Mouse (Mus musculus) olfactory bulb, adult 2 months (tissue): Measurements from ENCODE around the gene AL732309.1.

Source experiments
- CTCF ChIP-seq: fragments of 200-500 bp; IDR thresholded peaks from 2 replicates; pipeline ENCODE4 v1.5.1; 2012; ENCODE audit warnings: low read depth, mild to moderate bottlenecking, low read length, moderate library complexity; ENCODE audit not compliant: insufficient read depth
- POLR2A ChIP-seq: fragments of 200-500 bp; IDR thresholded peaks from 2 replicates; pipeline ENCODE4 v1.6.1; 2012; ENCODE audit warnings: mild to moderate bottlenecking, low read depth, low read length, moderate library complexity; ENCODE audit not compliant: insufficient read depth

DNA sequence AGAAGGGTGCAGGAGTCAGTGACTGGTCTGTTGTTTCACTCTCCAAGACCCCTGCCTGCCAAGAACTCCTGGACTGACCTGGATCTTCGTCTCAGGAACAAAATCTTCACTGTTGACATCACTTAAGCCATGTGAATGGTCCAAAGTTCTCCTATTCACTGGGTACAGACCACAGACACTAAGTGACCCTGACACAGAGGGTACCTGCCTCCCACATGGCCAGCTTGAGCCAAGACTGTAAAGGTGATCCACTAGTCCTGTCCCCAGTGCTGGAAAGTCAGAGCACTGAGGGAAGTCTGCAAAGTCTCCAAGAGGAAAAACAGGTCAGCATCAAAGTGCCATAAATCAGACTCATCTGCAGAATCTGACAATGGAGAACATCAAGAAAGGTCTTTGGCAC lies 39.1 kb downstream of the AL732309.1 start:
- TF ChIP-seq POLR2A: no peak
- TF ChIP-seq CTCF: no peak
